Mouse (Mus musculus) olfactory bulb, adult 2 months (tissue): ENCODE data around the gene Zfp316. TPM values are rescaled to one million over a fixed set of nuclear protein-coding genes. Genes with fewer than 3 reads are reported as not detected.

ENCODE experiments used
- H3K27ac ChIP-seq: fragments of 200-500 bp; 2 replicates; pipeline ENCODE4 v1.5.1; 2012; ENCODE audit warnings: low read depth, low read length; ENCODE audit not compliant: insufficient read depth
- H3K4me1 ChIP-seq: fragments of 200-500 bp; 2 replicates; pipeline ENCODE4 v1.6.1; 2012; ENCODE audit warnings: low read length; ENCODE audit not compliant: control insufficient read depth, insufficient read depth
- H3K4me3 ChIP-seq: fragments of 200-500 bp; 2 replicates; pipeline ENCODE4 v1.5.1; 2012; ENCODE audit warnings: mild to moderate bottlenecking, low read depth, low read length, moderate library complexity; ENCODE audit not compliant: insufficient read depth
- CTCF ChIP-seq: fragments of 200-500 bp; IDR thresholded peaks from 2 replicates; pipeline ENCODE4 v1.5.1; 2012; ENCODE audit warnings: low read depth, mild to moderate bottlenecking, low read length, moderate library complexity; ENCODE audit not compliant: insufficient read depth
- POLR2A ChIP-seq: fragments of 200-500 bp; IDR thresholded peaks from 2 replicates; pipeline ENCODE4 v1.6.1; 2012; ENCODE audit warnings: mild to moderate bottlenecking, low read depth, low read length, moderate library complexity; ENCODE audit not compliant: insufficient read depth
- WGBS: fragments of 180-500 bp; shearing (Covaris S2); methylation state at CpG from one replicate; pipeline ENCODE4 v1.1.7; 2018; 5-methylcytosine and 5-hydroxymethylcytosine counted together
- polyA plus RNA-seq: library from polyadenylated mRNA; stranded (reverse); fragments of >200 nt; gene quantifications from 2 replicates; pipeline ENCODE4 v1.2.4, GENCODE M21; 2012; ENCODE audit warnings: low replicate concordance; ENCODE audit not compliant: missing spikeins, insufficient read depth, insufficient read length

Zfp316 gene
- polyA plus RNA-seq, 1 experiment: not detected

DNA sequence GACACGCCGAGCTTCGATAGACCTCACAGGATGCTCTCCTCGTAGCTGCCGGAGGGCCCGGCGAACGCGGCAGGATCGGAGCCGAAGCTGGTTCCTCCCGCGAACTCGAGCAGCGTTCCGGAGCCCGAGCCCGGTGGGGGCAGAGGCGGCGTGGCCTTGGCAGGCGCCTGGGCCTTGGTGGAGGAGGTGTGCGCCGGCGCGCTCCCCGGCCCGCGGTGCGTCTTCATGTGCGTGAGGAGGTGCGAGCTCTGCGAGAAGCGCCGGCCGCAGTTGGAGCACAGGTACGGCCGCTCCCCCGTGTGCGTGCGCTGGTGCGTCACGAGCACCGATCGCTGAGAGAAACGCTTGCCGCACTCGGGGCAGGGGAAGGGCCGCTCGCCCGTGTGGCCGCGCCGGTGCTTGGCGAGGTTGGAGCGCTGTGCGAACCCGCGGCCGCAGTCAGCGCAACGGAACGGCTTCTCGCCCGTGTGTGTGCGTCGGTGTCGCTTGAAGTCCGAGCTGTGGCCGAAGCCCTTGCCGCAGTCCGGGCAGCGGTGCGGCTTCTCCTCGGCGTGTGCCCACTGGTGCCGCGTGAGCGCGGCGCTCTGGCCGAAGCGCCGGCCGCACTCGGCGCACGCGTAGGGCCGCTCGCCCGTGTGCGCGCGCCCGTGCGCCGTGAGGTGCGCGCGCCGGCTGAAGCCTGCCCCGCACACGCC, 16.5 kb downstream of the Zfp316 start:
- Histone ChIP-seq H3K4me3 (no peak overlapping the region), H3K4me1 (no peaks in the 10 kb centered on the region), H3K27ac (no peak overlapping the region)
- 51% methylated on average over 103 of the region's 103 CpGs for WGBS
- TF ChIP-seq POLR2A (no peak), CTCF (no peak)

GRCm38 (mm10) chr5:143252791-143253185, 17.0 kb downstream of the Zfp316 start:
- 90% methylated on average over 18 of the region's 18 CpGs for WGBS
- H3K4me3 ChIP-seq: no peak overlapping the region
- no peak overlapping the region for H3K27ac ChIP-seq
- TF ChIP-seq POLR2A: no peak
- no peak for TF ChIP-seq CTCF
- H3K4me1 ChIP-seq: no peaks in the 10 kb centered on the region

GRCm38 (mm10) chr5:143252039-143252438, 17.8 kb downstream of the Zfp316 start:
- TF ChIP-seq CTCF (no peak), POLR2A (no peak)
- H3K4me1 ChIP-seq: no peaks in the 10 kb centered on the region
- 62% methylated on average over 6 of the region's 6 CpGs for WGBS
- H3K4me3 ChIP-seq: no peak overlapping the region
- H3K27ac ChIP-seq: no peak overlapping the region

DNA sequence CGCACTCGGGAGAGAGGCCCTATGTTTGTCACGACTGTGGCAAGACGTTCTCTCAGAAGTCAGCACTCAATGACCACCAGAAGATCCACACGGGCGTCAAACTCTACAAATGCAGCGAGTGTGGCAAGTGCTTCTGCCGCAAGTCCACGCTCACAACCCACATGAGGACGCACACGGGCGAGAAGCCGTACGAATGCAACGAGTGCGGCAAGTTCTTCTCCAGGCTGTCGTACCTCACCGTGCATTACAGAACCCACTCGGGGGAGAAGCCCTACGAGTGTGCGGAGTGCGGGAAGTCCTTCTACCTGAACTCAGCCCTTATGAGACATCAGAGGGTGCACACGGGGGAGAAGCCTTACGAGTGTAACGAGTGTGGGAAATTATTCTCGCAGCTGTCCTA, 24.9 kb downstream of the Zfp316 start:
- no peak for TF ChIP-seq CTCF
- no peak for TF ChIP-seq POLR2A
- Histone ChIP-seq H3K4me3 (no peak overlapping the region), H3K27ac (no peak overlapping the region), H3K4me1 (no peaks in the 10 kb centered on the region)
- 96% methylated on average over 26 of the region's 26 CpGs for WGBS

- Histone ChIP-seq H3K27ac (no peak overlapping the region), H3K4me3 (peak overlapping the region; percentile 80), H3K4me1 (peaks cover 7% of the 10 kb centered on the region)
- 16% methylated on average over 9 of the region's 9 CpGs for WGBS
- TF ChIP-seq CTCF: no peak
- no peak for TF ChIP-seq POLR2A
These were observed 33.8 kb downstream of the Zfp316 start for GRCm38 (mm10) chr5:143236036-143236435.

DNA sequence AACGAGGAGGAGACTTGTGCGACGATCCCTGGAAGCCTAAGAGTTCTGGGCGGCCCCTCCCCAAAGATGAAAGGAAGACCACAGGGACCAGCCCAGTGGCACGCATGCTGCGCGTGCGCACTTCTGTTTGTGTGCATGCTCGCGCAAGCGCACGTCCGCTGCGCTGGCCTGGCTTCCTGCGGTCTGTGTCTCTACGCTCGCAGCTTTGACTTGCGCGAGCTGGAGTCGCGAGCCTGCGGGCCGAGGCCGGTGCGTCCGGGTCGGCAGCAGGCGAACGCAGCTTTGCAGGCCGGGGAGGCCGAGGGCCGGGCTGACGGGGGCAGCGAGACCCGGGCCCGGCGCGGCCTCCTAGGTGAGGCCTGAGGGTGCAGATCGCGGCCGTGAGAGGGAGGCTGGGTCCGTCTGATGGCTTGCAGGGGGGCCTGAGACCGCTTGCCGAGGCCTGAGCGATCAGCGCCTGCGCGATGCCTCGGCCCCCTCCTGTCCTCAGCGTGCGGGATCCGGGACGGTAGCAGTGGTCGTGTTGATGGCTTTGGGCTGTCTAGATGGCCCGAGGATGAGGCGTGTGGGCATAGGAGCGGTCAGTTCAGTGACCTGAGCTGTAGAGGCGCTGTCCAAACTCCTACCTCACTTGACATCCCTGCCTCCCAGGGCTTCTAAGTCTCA, 34.7 kb downstream of the Zfp316 start, which contains the start of gene Zfp12:
Gene Zfp12 (plus strand): TSS at position 136 of the 666 bp plus-strand sequence.
- peak within 1 kb of the TSS; percentile 80 for H3K4me3 ChIP-seq
- peaks cover 7% of the 10 kb centered on the region for H3K4me1 ChIP-seq
- WGBS: under 1% methylated on average over 58 of the region's 58 CpGs
- TF ChIP-seq CTCF (no peak), POLR2A (peak; percentile 86)
- peak within 1 kb of the TSS; percentile 64 for H3K27ac ChIP-seq

GRCm38 (mm10) chr5:143226790-143227189, 43.0 kb downstream of the Zfp316 start, which contains the start of gene Spdye4a:
Gene Spdye4a, minus strand, starts transcription at chr5:143226890.
- 91% methylated on average over 3 of the region's 3 CpGs for WGBS
- TF ChIP-seq CTCF (no peak), POLR2A (no peak)
- Histone ChIP-seq H3K27ac (no peak within 1 kb of the TSS), H3K4me1 (no peaks in the 10 kb centered on the region), H3K4me3 (no peak within 1 kb of the TSS)

DNA sequence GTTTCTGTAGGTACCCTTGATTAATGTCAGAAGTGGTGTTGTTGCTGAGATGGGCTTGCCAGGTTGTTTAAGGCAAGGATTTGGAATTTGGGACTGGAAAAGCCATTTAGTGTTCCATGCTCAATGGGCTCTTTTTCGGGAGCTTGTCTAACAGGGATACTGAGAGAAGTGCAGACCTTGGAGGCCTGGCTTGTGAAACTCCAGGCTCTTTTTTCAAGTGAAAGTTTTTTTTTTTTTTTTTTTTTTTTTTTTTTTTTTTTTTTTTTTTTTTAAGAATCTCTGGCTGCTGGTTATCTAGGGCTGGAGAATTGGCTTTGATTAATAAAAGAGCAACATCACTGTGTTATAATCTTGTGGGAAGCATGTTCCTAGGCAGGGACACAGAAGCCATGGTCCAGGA, 47.5 kb downstream of the Zfp316 start:
- TF ChIP-seq CTCF: no peak
- TF ChIP-seq POLR2A: no peak
- 72% methylated on average over 1 of the region's 1 CpGs for WGBS
- no peak overlapping the region for H3K27ac ChIP-seq

DNA sequence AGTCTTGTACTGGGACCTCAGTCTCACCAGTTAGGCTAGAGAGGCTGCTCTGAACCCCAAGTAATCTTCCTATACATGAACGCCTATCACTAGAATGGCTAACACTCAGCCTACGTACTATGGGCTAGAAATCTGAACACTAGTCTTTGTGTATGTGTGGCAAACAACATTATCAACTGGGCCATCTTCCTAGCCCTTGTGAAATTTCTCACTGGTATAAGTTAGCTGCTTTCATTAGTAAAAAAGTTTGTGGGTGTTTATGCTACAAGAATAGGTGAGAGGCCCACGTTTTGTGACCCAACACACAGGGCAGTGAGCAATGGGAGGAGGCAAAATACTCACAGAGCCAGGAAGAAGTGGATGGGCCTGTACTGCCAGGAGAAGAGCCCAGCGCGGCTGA, 48.8 kb downstream of the Zfp316 start:
- TF ChIP-seq CTCF: no peak
- no peak for TF ChIP-seq POLR2A
- no peak overlapping the region for H3K4me3 ChIP-seq
- H3K4me1 ChIP-seq: no peaks in the 10 kb centered on the region
- H3K27ac ChIP-seq: no peak overlapping the region
- WGBS: 83% methylated on average over 5 of the region's 5 CpGs

More for the DNA sequence above, 47.5 kb downstream of the Zfp316 start:
- Histone ChIP-seq H3K4me1 (no peaks in the 10 kb centered on the region), H3K4me3 (no peak overlapping the region)
